Comparison of ENCODE assay signal across 32 mouse cellular contexts in genomic region chr12:12882931-12883553, GRCm38 (mm10). TPM values are rescaled to one million over a fixed set of nuclear protein-coding genes. Genes with fewer than 3 reads are reported as not detected.
"Had no signal": no experiment of that assay in that cellular context is flagged by ENCODE, and none has a peak within 500 bp of the region (broad histone marks: within the 10 kb centered on the region; RNA-seq: fewer than 3 reads in every experiment).

No protein-coding gene starts in this region.

- H3K4me1 ChIP-seq: heart, embryonic 15.5 days had no signal

- H3K4me3 ChIP-seq: heart, embryonic 10.5 days; heart, embryonic 12.5 days; heart, embryonic 13.5 days; heart, embryonic 15.5 days; hindbrain, embryonic 10.5 days; hindbrain, embryonic 12.5 days; hindbrain, embryonic 13.5 days; hindbrain, embryonic 15.5 days; kidney, embryonic 15.5 days; layer of hippocampus, adult 2 months; left cerebral cortex, adult 2 months had no signal

- ATAC-seq: hindbrain, embryonic 16.5 days; inflammation-experienced regulatory T-cells, adult 6 months had no signal

- H3K9ac ChIP-seq: heart, embryonic 12.5 days; heart, embryonic 13.5 days; heart, embryonic 15.5 days; hindbrain, embryonic 12.5 days; hindbrain, embryonic 13.5 days; hindbrain, embryonic 14.5 days; hindbrain, embryonic 15.5 days; kidney, embryonic 15.5 days had no signal

- H3K27ac ChIP-seq: heart, embryonic 10.5 days; heart, embryonic 13.5 days; heart, embryonic 15.5 days; hindbrain, embryonic 10.5 days; hindbrain, embryonic 12.5 days; hindbrain, embryonic 13.5 days; hindbrain, embryonic 14.5 days; hindbrain, embryonic 15.5 days; kidney, embryonic 15.5 days; kidney, postnatal 0 days; layer of hippocampus, adult 2 months; left cerebral cortex, adult 2 months had no signal

- DNase-seq: heart, postnatal 10 days; heart, postnatal 14 days; heart, postnatal 36 days; heart, postnatal 4 days; kidney, adult 11 months; kidney, adult 18-20 months; kidney, adult 2 months; kidney, adult 8-10 months; kidney, adult 9 months; kidney, postnatal 10 days; kidney, postnatal 14 days; kidney, postnatal 25 days; kidney, postnatal 36 days; kidney, postnatal 4 days; layer of hippocampus, adult 9-11 months; layer of hippocampus, postnatal 36 days had no signal

- H3K9me3 ChIP-seq: heart, embryonic 10.5 days; heart, embryonic 12.5 days; heart, embryonic 13.5 days; heart, embryonic 15.5 days; hindbrain, embryonic 12.5 days; hindbrain, embryonic 13.5 days; hindbrain, embryonic 15.5 days; kidney, embryonic 15.5 days had no signal

- H3K4me2 ChIP-seq: heart, embryonic 11.5 days; heart, embryonic 12.5 days; heart, embryonic 13.5 days; heart, embryonic 15.5 days; hindbrain, embryonic 12.5 days; hindbrain, embryonic 13.5 days; hindbrain, embryonic 14.5 days; hindbrain, embryonic 15.5 days; kidney, embryonic 15.5 days had no signal

- H3K27me3 ChIP-seq: heart, embryonic 12.5 days; heart, embryonic 13.5 days; heart, embryonic 15.5 days; hindbrain, embryonic 12.5 days; hindbrain, embryonic 13.5 days; hindbrain, embryonic 15.5 days; kidney, embryonic 15.5 days had no signal

- H3K36me3 ChIP-seq: heart, embryonic 10.5 days; heart, embryonic 12.5 days; heart, embryonic 13.5 days; heart, embryonic 15.5 days; hindbrain, embryonic 10.5 days; hindbrain, embryonic 12.5 days; hindbrain, embryonic 13.5 days; hindbrain, embryonic 15.5 days; kidney, embryonic 15.5 days had no signal

RNA-seq across cellular contexts. Expression of gene Mycn, which starts 58.7 kb away (rescaled TPM):
- polyA plus RNA-seq: inflammation-experienced regulatory T-cells, adult 6 months had no signal
